Mouse (Mus musculus) neural tube, embryonic 11.5 days (tissue): ENCODE results near the gene Grid2. TPM values are rescaled to one million over a fixed set of nuclear protein-coding genes. Genes with fewer than 3 reads are reported as not detected.

Experiments
- ATAC-seq: fragments of 200-750 bp; cut with Nextera tagmentation; 2 replicates; pipeline ENCODE4 v1.8.0; 2017; ENCODE audit warnings: moderate number of reproducible peaks, mild to moderate bottlenecking, moderate TSS enrichment, moderate library complexity; ENCODE audit not compliant: insufficient read depth, low FRiP score, low TSS enrichment
- DNase-seq: peaks from one replicate; pipeline ENCODE4 v3.0.0-alpha.2; 2015; ENCODE audit warnings: low spot score
- H3K27ac ChIP-seq: fragments of 300-500 bp; sonication (generic); 2 replicates; pipeline ENCODE4 v1.5.1; 2014; ENCODE audit warnings: low read depth, mild to moderate bottlenecking, low read length
- H3K27me3 ChIP-seq: fragments of 300-500 bp; sonication (generic); 2 replicates; pipeline ENCODE4 v1.6.1; 2014; ENCODE audit warnings: mild to moderate bottlenecking, low read length, mixed read lengths; ENCODE audit not compliant: control insufficient read depth, insufficient read depth
- H3K36me3 ChIP-seq: fragments of 300-500 bp; sonication (generic); 2 replicates; pipeline ENCODE4 v1.6.1; 2014; ENCODE audit warnings: mild to moderate bottlenecking, low read length, moderate library complexity, mixed read lengths; ENCODE audit not compliant: control insufficient read depth, insufficient read depth
- H3K4me1 ChIP-seq: fragments of 300-500 bp; sonication (generic); 2 replicates; pipeline ENCODE4 v1.6.1; 2014; ENCODE audit warnings: low read length, mixed read lengths; ENCODE audit not compliant: control insufficient read depth, insufficient read depth
- H3K4me2 ChIP-seq: fragments of 300-500 bp; sonication (generic); 2 replicates; pipeline ENCODE4 v1.6.1; 2014; ENCODE audit warnings: low read depth, mild to moderate bottlenecking, moderate library complexity
- H3K4me3 ChIP-seq: fragments of 300-500 bp; sonication (generic); 2 replicates; pipeline ENCODE4 v1.5.1; 2014; ENCODE audit warnings: low read depth, low read length
- H3K9ac ChIP-seq: fragments of 300-500 bp; sonication (generic); 2 replicates; pipeline ENCODE4 v1.6.1; 2014; ENCODE audit warnings: mild to moderate bottlenecking, low read length
- H3K9me3 ChIP-seq: fragments of 300-500 bp; sonication (generic); 2 replicates; pipeline ENCODE4 v1.6.1; 2016; ENCODE audit warnings: low read length; ENCODE audit not compliant: control insufficient read depth
- WGBS: fragments of 180-500 bp; shearing (Covaris S2); extraction: QIAGEN DNeasy Blood & Tissue Kit; methylation state at CpG from one replicate; pipeline ENCODE4 v1.1.7; 2014; 5-methylcytosine and 5-hydroxymethylcytosine counted together
- polyA plus RNA-seq: library from polyadenylated mRNA; unstranded; fragments of >200 nt; fragmentation: Nextera tagmentation; extraction: Ambion mirVana; gene quantifications from 2 replicates; pipeline ENCODE4 v1.2.1, GENCODE M21; 2014

Grid2 gene
- polyA plus RNA-seq, 1 experiment from 2014 or later = 3.3 TPM

- Histone ChIP-seq H3K4me1 (no peaks in the 10 kb centered on the region), H3K4me2 (no peak overlapping the region), H3K9me3 (no peaks in the 10 kb centered on the region), H3K9ac (no peak overlapping the region), H3K27ac (no peak overlapping the region), H3K27me3 (no peaks in the 10 kb centered on the region), H3K4me3 (no peak overlapping the region), H3K36me3 (no peaks in the 10 kb centered on the region)
- ATAC-seq (no peak), DNase-seq (no peak)
- 90% methylated on average over 1 of the region's 1 CpGs for WGBS
Measured at GRCm38 (mm10) chr6:63347015-63347414, 91.3 kb downstream of the Grid2 start.

GRCm38 (mm10) chr6:63381061-63381611 lies 125.5 kb downstream of the Grid2 start:
- Histone ChIP-seq H3K27ac (no peak overlapping the region), H3K36me3 (no peaks in the 10 kb centered on the region), H3K27me3 (no peaks in the 10 kb centered on the region), H3K9me3 (no peaks in the 10 kb centered on the region), H3K9ac (no peak overlapping the region), H3K4me1 (no peaks in the 10 kb centered on the region), H3K4me3 (no peak overlapping the region), H3K4me2 (no peak overlapping the region)
- WGBS = 89% methylated on average over 1 of the region's 1 CpGs
- ATAC-seq (no peak), DNase-seq (peak; percentile 11)

GRCm38 (mm10) chr6:63401698-63402097 lies 146.0 kb downstream of the Grid2 start:
- Histone ChIP-seq H3K4me1 (no peaks in the 10 kb centered on the region), H3K36me3 (no peaks in the 10 kb centered on the region), H3K4me2 (no peak overlapping the region), H3K9me3 (no peaks in the 10 kb centered on the region), H3K27me3 (no peaks in the 10 kb centered on the region), H3K27ac (no peak overlapping the region), H3K9ac (no peak overlapping the region), H3K4me3 (no peak overlapping the region)
- DNase-seq (no peak), ATAC-seq (no peak)
- 88% methylated on average over 3 of the region's 3 CpGs for WGBS

DNA sequence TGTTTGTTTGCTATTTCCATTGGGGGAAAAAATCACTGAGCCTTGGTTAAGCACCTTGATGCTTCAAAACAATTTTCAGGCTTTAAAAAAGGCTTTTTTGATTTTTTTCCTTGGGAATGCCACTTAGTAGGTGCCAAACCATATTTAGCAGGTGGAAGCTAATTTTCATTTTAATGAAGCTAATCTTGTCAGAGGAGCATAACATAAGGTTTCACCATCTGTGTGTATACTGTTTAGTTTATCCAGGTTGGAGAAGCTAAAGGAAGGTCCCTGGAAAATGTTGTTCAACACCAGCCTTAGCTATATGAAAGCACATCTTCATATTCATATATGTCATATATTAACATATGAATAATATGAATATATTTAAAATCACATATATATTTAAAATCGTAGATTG lies 161.9 kb downstream of the Grid2 start:
- 79% methylated on average over 1 of the region's 1 CpGs for WGBS
- Histone ChIP-seq H3K9ac (no peak overlapping the region), H3K4me1 (no peaks in the 10 kb centered on the region), H3K4me2 (no peak overlapping the region), H3K27me3 (no peaks in the 10 kb centered on the region), H3K9me3 (no peaks in the 10 kb centered on the region), H3K36me3 (no peaks in the 10 kb centered on the region), H3K4me3 (no peak overlapping the region), H3K27ac (no peak overlapping the region)
- ATAC-seq = no peak
- DNase-seq = no peak

- no peaks in the 10 kb centered on the region for H3K27me3 ChIP-seq
- H3K9ac ChIP-seq = no peak overlapping the region
- no peak overlapping the region for H3K27ac ChIP-seq
- H3K4me2 ChIP-seq = no peak overlapping the region
- H3K36me3 ChIP-seq = no peaks in the 10 kb centered on the region
- H3K9me3 ChIP-seq = no peaks in the 10 kb centered on the region
- no peak for ATAC-seq
- DNase-seq = no peak
- H3K4me3 ChIP-seq = no peak overlapping the region
- H3K4me1 ChIP-seq = no peaks in the 10 kb centered on the region
- WGBS = 82% methylated on average over 2 of the region's 2 CpGs
Measured at GRCm38 (mm10) chr6:63432751-63433150, 177.1 kb downstream of the Grid2 start.

GRCm38 (mm10) chr6:63448175-63448574 lies 192.5 kb downstream of the Grid2 start:
- no peak overlapping the region for H3K4me3 ChIP-seq
- ATAC-seq (no peak), DNase-seq (no peak)
- H3K27ac ChIP-seq = no peak overlapping the region
- H3K4me1 ChIP-seq = no peaks in the 10 kb centered on the region
- no peaks in the 10 kb centered on the region for H3K36me3 ChIP-seq
- no peaks in the 10 kb centered on the region for H3K27me3 ChIP-seq
- H3K9me3 ChIP-seq = no peaks in the 10 kb centered on the region
- H3K9ac ChIP-seq = no peak overlapping the region
- H3K4me2 ChIP-seq = no peak overlapping the region
- WGBS = 78% methylated on average over 2 of the region's 2 CpGs

- Histone ChIP-seq H3K27me3 (no peaks in the 10 kb centered on the region), H3K9ac (no peak overlapping the region), H3K4me3 (no peak overlapping the region), H3K4me1 (no peaks in the 10 kb centered on the region), H3K9me3 (no peaks in the 10 kb centered on the region), H3K27ac (no peak overlapping the region), H3K36me3 (no peaks in the 10 kb centered on the region), H3K4me2 (no peak overlapping the region)
- WGBS = 85% methylated on average over 1 of the region's 1 CpGs
- DNase-seq = no peak
- no peak for ATAC-seq
Measured at GRCm38 (mm10) chr6:63482141-63482540, 226.5 kb downstream of the Grid2 start.

DNA sequence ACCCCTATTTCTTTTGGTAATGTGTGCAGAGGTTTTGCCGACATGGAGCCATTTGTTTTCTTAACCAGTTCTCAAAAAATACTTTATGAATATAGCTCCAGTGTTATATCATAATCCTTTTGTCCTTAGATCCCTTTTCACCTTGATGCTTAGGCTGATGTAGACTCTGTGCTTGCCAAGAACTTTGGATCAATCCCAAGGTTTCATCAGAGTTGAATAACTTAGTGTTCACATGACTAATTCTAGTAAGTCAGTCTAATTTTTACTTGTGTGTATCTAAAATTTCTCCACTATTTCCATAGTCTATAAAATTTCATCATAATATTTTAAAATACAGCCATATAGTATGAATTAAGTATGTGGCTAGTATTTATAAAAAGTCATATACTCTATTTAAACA lies 259.3 kb downstream of the Grid2 start:
- Histone ChIP-seq H3K4me2 (no peak overlapping the region), H3K4me1 (no peaks in the 10 kb centered on the region), H3K36me3 (no peaks in the 10 kb centered on the region), H3K27ac (no peak overlapping the region), H3K27me3 (no peaks in the 10 kb centered on the region), H3K9me3 (no peaks in the 10 kb centered on the region), H3K9ac (no peak overlapping the region), H3K4me3 (no peak overlapping the region)
- 98% methylated on average over 1 of the region's 1 CpGs for WGBS
- DNase-seq = no peak
- ATAC-seq = no peak

- no peaks in the 10 kb centered on the region for H3K36me3 ChIP-seq
- no peak overlapping the region for H3K9ac ChIP-seq
- no peaks in the 10 kb centered on the region for H3K9me3 ChIP-seq
- no peak overlapping the region for H3K27ac ChIP-seq
- DNase-seq (no peak), ATAC-seq (no peak)
- no peak overlapping the region for H3K4me3 ChIP-seq
- H3K4me1 ChIP-seq = no peaks in the 10 kb centered on the region
- H3K4me2 ChIP-seq = no peak overlapping the region
- 89% methylated on average over 6 of the region's 6 CpGs for WGBS
- no peaks in the 10 kb centered on the region for H3K27me3 ChIP-seq
Measured at GRCm38 (mm10) chr6:63515957-63516356, 260.3 kb downstream of the Grid2 start.
